ENCODE assay signal across 9 mouse cellular contexts in the genomic region with DNA sequence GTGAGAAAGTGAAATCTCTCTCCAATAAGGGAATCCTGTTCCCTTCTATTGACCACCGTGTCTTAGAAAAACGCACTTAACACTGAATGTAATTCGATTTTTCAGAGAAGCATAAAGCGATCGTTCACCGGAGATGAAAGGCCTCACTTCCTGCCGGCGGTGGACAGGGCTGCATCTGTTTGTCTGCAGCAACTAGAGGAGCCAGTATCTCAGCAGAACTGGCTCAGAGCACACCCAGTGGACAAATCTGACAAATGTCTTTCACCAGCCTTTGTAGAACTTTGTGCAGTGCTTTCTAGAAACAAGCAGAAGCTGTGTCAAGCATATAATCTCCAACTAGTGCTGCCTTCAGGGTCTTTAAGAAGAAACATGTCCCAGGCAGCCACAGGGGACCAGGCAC. TPM values are rescaled to one million over a fixed set of nuclear protein-coding genes. Genes with fewer than 3 reads are reported as not detected.
A peak's percentile ranks its signal among the peaks of the same experiment; 100 is the strongest.
DNase-seq lines count a peak whose midpoint lies in the region; ATAC-seq and TF ChIP-seq lines count a peak whose summit lies in the region.
"Had no signal": no experiment of that assay in that cellular context is flagged by ENCODE, and none has a peak within 500 bp of the region (broad histone marks: within the 10 kb centered on the region; RNA-seq: fewer than 3 reads in every experiment).

No protein-coding gene starts in this region.

- H3K27me3 ChIP-seq in forebrain, embryonic 16.5 days (replicated peaks; ENCODE audit: control insufficient read depth, insufficient read depth, low read length) = no peaks in the 10 kb centered on the region
- H3K27me3 ChIP-seq in midbrain, embryonic 16.5 days (ENCODE audit: control insufficient read depth, insufficient read depth, low read depth, low read length) = no peaks in the 10 kb centered on the region
- H3K27me3 ChIP-seq: lung, embryonic 15.5 days had no signal

- no peak overlapping the region for H3K4me2 ChIP-seq in forebrain, embryonic 16.5 days (ENCODE audit: low read length)
- H3K4me2 ChIP-seq in midbrain, embryonic 16.5 days (ENCODE audit: low read length) = peak overlapping the region; percentile 36
- H3K4me2 ChIP-seq: lung, embryonic 15.5 days had no signal

- peaks cover 4% of the 10 kb centered on the region; the same call in 1 of the 2 replicates for H3K4me1 ChIP-seq in forebrain, embryonic 16.5 days (replicated peaks; ENCODE audit: control insufficient read depth, insufficient read depth, low read length)
- peaks cover 14% of the 10 kb centered on the region for H3K4me1 ChIP-seq in midbrain, embryonic 16.5 days (ENCODE audit: control insufficient read depth, insufficient read depth, low read length)
- H3K4me1 ChIP-seq: lung, embryonic 15.5 days had no signal

- H3K9me3 ChIP-seq in forebrain, embryonic 16.5 days (ENCODE audit: control insufficient read depth, low read length) = no peaks in the 10 kb centered on the region
- no peaks in the 10 kb centered on the region for H3K9me3 ChIP-seq in midbrain, embryonic 16.5 days (replicated peaks; ENCODE audit: control insufficient read depth, low read length, poor library complexity, severe bottlenecking)
- H3K9me3 ChIP-seq: lung, embryonic 15.5 days had no signal

- peak; percentile 64; the same call in 1 of the 2 replicates for ATAC-seq in forebrain, embryonic 16.5 days
- peak; percentile 77; the same call in 1 of the 2 replicates for ATAC-seq in midbrain, embryonic 16.5 days

- no peaks in the 10 kb centered on the region for H3K36me3 ChIP-seq in forebrain, embryonic 16.5 days (ENCODE audit: control insufficient read depth, insufficient read depth)
- no peaks in the 10 kb centered on the region for H3K36me3 ChIP-seq in midbrain, embryonic 16.5 days (ENCODE audit: control insufficient read depth, insufficient read depth, low read length)
- H3K36me3 ChIP-seq: lung, embryonic 15.5 days had no signal

- intact Hi-C loops in left cerebral cortex, postnatal 4 days (cut with DNase I) = no loop called here

- no peak overlapping the region for H3K9ac ChIP-seq in forebrain, embryonic 16.5 days (replicated peaks; ENCODE audit: low read depth, low read length)
- H3K9ac ChIP-seq in midbrain, embryonic 16.5 days (ENCODE audit: low read depth, low read length) = no peak overlapping the region
- H3K9ac ChIP-seq: lung, embryonic 15.5 days had no signal

- TF ChIP-seq POLR2A in brain, embryonic 14.5 days (IDR thresholded peaks at IDR 0.05; ENCODE audit: borderline replicate concordance, extremely low read depth, insufficient read depth, insufficient read length, poor library complexity, severe bottlenecking) = no peak

- peak; percentile 53; the same call in 1 of the 2 replicates for TF ChIP-seq CTCF in brain, embryonic 14.5 days (IDR thresholded peaks at IDR 0.05; ENCODE audit: borderline replicate concordance, extremely low read depth, insufficient read depth, insufficient read length)

- WGBS in forebrain, embryonic 16.5 days = 7% methylated on average over 8 of the region's 8 CpGs
- WGBS in midbrain, embryonic 16.5 days = 6% methylated on average over 8 of the region's 8 CpGs

- no peak overlapping the region for H3K4me3 ChIP-seq in forebrain, embryonic 16.5 days (replicated peaks; ENCODE audit: low read length)
- no peak overlapping the region for H3K4me3 ChIP-seq in midbrain, embryonic 16.5 days (ENCODE audit: low read depth, low read length)
- H3K4me3 ChIP-seq: lung, embryonic 15.5 days had no signal

- DNase-seq in left cerebral cortex, postnatal 4 days = peak; percentile 44
- DNase-seq in left cerebral cortex, adult 8-10 months (ENCODE audit: low spot score in 2 of 2) = no peak
- peak; percentile 74 for DNase-seq in brain, embryonic 14.5 days (ENCODE audit: low read depth)
- no peak for DNase-seq in layer of hippocampus, adult 18-20 months (ENCODE audit: low spot score in 2 of 2)
- no peak for DNase-seq in spleen, postnatal 14 days (ENCODE audit: low spot score in 2 of 2)

- H3K27ac ChIP-seq in forebrain, embryonic 16.5 days (ENCODE audit: low read length) = no peak overlapping the region
- H3K27ac ChIP-seq in midbrain, embryonic 16.5 days (ENCODE audit: low read length) = peak overlapping the region; percentile 56
- H3K27ac ChIP-seq: lung, embryonic 15.5 days had no signal

RNA-seq across cellular contexts. Expression of a gene that starts 14.5 kb away (rescaled TPM):
- total RNA-seq in left cerebral cortex, postnatal 4 days (2021) = under 1 TPM; 0.52 to 0.74 TPM
- 1 to 10 TPM in 3 of 4 experiments, under 1 TPM in 1; 0.67 to 1.2 (median 1.1) TPM for total RNA-seq in left cerebral cortex, adult 8-10 months (2022)
- 0.45 and 0.93 TPM in 2 replicates for polyA plus RNA-seq in brain, embryonic 14.5 days (2012; rRNA removed)
- 0.35 and 0.43 TPM in 2 replicates for polyA plus RNA-seq in forebrain, embryonic 16.5 days (2015; fragmentation: Nextera tagmentation; extraction: Ambion mirVana)
- polyA plus RNA-seq in midbrain, embryonic 16.5 days (2015; fragmentation: Nextera tagmentation; extraction: Ambion mirVana) = 0.47 and 0.89 TPM in 2 replicates
- total RNA-seq in layer of hippocampus, adult 18-20 months (2021) = under 1 TPM; 0.61 to 0.67 TPM

RNA-seq across cellular contexts. Expression of a gene that starts 42.0 kb away (rescaled TPM):
- total RNA-seq in left cerebral cortex, postnatal 4 days (2021) = 10 to 100 TPM; 24.1 to 26.2 TPM
- 10 to 100 TPM; 24.6 to 30.2 (median 28.9) TPM for total RNA-seq in left cerebral cortex, adult 8-10 months (2022)
- 28.8 and 33.5 TPM in 2 replicates for polyA plus RNA-seq in brain, embryonic 14.5 days (2012; rRNA removed)
- 33.0 and 35.4 TPM in 2 replicates for polyA plus RNA-seq in forebrain, embryonic 16.5 days (2015; fragmentation: Nextera tagmentation; extraction: Ambion mirVana)
- polyA plus RNA-seq in midbrain, embryonic 16.5 days (2015; fragmentation: Nextera tagmentation; extraction: Ambion mirVana) = 28.2 and 32.7 TPM in 2 replicates
- 10 to 100 TPM; 21.1 to 23.0 TPM for total RNA-seq in layer of hippocampus, adult 18-20 months (2021)

RNA-seq across cellular contexts. Expression of a gene that starts 42.0 kb away (rescaled TPM):
- total RNA-seq in left cerebral cortex, postnatal 4 days (2021) = 10 to 100 TPM in 1 of 2 experiments, 1 to 10 TPM in 1; 9.9 to 12.0 TPM
- 10 to 100 TPM; 10.2 to 15.0 (median 11.0) TPM for total RNA-seq in left cerebral cortex, adult 8-10 months (2022)
- 5.6 and 7.5 TPM in 2 replicates for polyA plus RNA-seq in brain, embryonic 14.5 days (2012; rRNA removed)
- polyA plus RNA-seq in forebrain, embryonic 16.5 days (2015; fragmentation: Nextera tagmentation; extraction: Ambion mirVana) = 12.7 and 14.3 TPM in 2 replicates
- 10.9 and 12.5 TPM in 2 replicates for polyA plus RNA-seq in midbrain, embryonic 16.5 days (2015; fragmentation: Nextera tagmentation; extraction: Ambion mirVana)
- 10 to 100 TPM; 10.3 TPM for total RNA-seq in layer of hippocampus, adult 18-20 months (2021)

RNA-seq across cellular contexts. Expression of a gene that starts 54.0 kb away (rescaled TPM):
- not detected for total RNA-seq in left cerebral cortex, postnatal 4 days (2021)
- not detected for total RNA-seq in left cerebral cortex, adult 8-10 months (2022)
- polyA plus RNA-seq in brain, embryonic 14.5 days (2012; rRNA removed) = 0.10 TPM in 1 of 2 replicates, not detected in the other
- not detected in 2 replicates for polyA plus RNA-seq in forebrain, embryonic 16.5 days (2015; fragmentation: Nextera tagmentation; extraction: Ambion mirVana)
- not detected in 2 replicates for polyA plus RNA-seq in midbrain, embryonic 16.5 days (2015; fragmentation: Nextera tagmentation; extraction: Ambion mirVana)
- not detected for total RNA-seq in layer of hippocampus, adult 18-20 months (2021)
- polyA plus RNA-seq: cortical plate, adult 2 months; lung, embryonic 15.5 days had no signal

Comparison
In these comparisons a context has a peak if more than half of its experiments do, and no peak if none do; other contexts are left out.
1. DNase-seq: peak in left cerebral cortex, postnatal 4 days (single experiment) and brain, embryonic 14.5 days (single experiment); none in left cerebral cortex, adult 8-10 months (0 of 2), layer of hippocampus, adult 18-20 months (0 of 2) and spleen, postnatal 14 days (0 of 2).